ENCODE assay signal across 13 mouse cellular contexts in genomic region chr13:30051891-30052550, GRCm38 (mm10).
DNase-seq lines count a peak whose midpoint lies in the region; ATAC-seq lines count a peak whose summit lies in the region.
"Had no signal": no experiment of that assay in that cellular context is flagged by ENCODE, and none has a peak within 500 bp of the region (broad histone marks: within the 10 kb centered on the region; RNA-seq: fewer than 3 reads in every experiment).

No protein-coding gene starts in this region.

- intact Hi-C loops in left cerebral cortex, postnatal 4 days (cut with DNase I), result no loop called here
- intact Hi-C loops in heart, postnatal 36 days (cut with DNase I), result no loop called here

- peak; percentile 69 for DNase-seq in left cerebral cortex, postnatal 4 days
- no peak for DNase-seq in left cerebral cortex, adult 8-10 months (ENCODE audit: low spot score in 2 of 2)
- DNase-seq in cerebellum, adult 18-20 months, result peak; percentile 61 to 66
- peak; percentile 69 for DNase-seq in embryo, embryonic 10 days (ENCODE audit: low spot score)
- peak; percentile 13 to 31 for DNase-seq in kidney, postnatal 4 days
- no peak for DNase-seq in thymus, postnatal 10 days (ENCODE audit: low spot score in 2 of 2)
- DNase-seq in heart, postnatal 36 days, result no peak
- DNase-seq: heart, postnatal 4 days; lung, adult 2 months; right cerebral cortex, postnatal 25 days had no signal

- no peak for ATAC-seq in megakaryocyte progenitor cell, adult 5-6 weeks (replicated peaks; ENCODE audit: poor library complexity)
- ATAC-seq: CD4-positive, CD25-positive, alpha-beta regulatory T cell, adult 4 months; forebrain, embryonic 16.5 days had no signal

Comparison
In these comparisons a context has a peak if more than half of its experiments do, and no peak if none do; other contexts are left out.
1. DNase-seq: peak in left cerebral cortex, postnatal 4 days (single experiment), cerebellum, adult 18-20 months (2 of 2), embryo, embryonic 10 days (single experiment) and kidney, postnatal 4 days (2 of 2); none in left cerebral cortex, adult 8-10 months (0 of 2), thymus, postnatal 10 days (0 of 2) and heart, postnatal 36 days (0 of 2).